Mouse (Mus musculus): ENCODE data around the gene Kcne1l. TPM values are rescaled to one million over a fixed set of nuclear protein-coding genes. Genes with fewer than 3 reads are reported as not detected.

The Kcne1l gene
- 0.45 and 0.49 TPM in 2 replicates for polyA plus RNA-seq (2015; fragmentation: Nextera tagmentation; extraction: Ambion mirVana)

DNA sequence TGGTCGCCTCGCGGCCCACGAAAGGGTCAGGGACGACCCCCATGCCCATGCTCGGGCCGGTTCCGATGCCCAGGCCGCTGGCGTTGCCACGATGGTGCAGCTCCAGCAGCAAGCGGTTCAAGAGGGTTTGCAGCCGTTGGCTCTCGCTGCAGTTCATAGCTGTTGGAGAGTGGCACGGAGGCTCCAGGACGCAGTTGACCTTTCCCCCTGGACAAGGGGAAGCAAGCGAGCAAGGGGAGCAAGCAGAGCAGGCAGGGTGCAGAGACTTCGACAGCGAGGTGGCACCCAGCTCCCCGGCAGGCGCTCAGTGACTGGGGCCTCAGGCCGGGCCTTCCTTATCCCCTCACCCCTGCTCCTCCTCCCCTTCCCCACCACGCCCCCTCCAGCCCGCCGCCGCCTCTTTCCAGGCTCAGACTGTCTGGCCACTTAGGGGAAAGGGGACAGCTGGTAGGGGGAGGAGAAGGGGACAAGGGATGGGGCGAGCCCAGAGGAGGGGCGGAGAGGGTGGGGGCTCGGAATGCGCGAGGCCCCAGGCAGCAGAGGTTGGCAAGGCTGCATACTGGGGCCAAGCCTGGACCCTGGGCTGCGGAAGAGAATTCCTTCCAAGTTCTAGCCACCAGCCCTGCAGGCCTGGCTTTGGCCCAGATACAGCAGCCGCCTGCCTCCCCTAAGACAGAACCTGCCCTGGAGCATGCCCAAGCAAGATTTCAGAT, at the start of gene Kcne1l:
Gene Kcne1l, minus strand, starts transcription at position 426 of the 713 bp plus-strand sequence.
- H3K27me3 ChIP-seq (ENCODE audit: insufficient read depth, low read length): peaks cover 15% of the 10 kb centered on the region
- no peak for DNase-seq

GRCm38 (mm10) chrX:142336207-142336606, 30.1 kb upstream of the Kcne1l start:
- no peak overlapping the region for H3K4me3 ChIP-seq (ENCODE audit: low read depth, low read length)
- peak; percentile 85 for ATAC-seq
- H3K27ac ChIP-seq (ENCODE audit: low read depth): peak overlapping the region; percentile 51; the same call in 1 of the 2 replicates
- no peak overlapping the region for H3K9ac ChIP-seq (replicated peaks)
- H3K36me3 ChIP-seq (replicated peaks; ENCODE audit: insufficient read depth, low read length): peaks cover 16% of the 10 kb centered on the region; the same call in 1 of the 2 replicates
- TF ChIP-seq CTCF (IDR thresholded peaks at IDR 0.05; ENCODE audit: low read depth) (no peak), EP300 (IDR thresholded peaks at IDR 0.05; ENCODE audit: low read depth) (no peak)
- no peaks in the 10 kb centered on the region for H3K27me3 ChIP-seq (ENCODE audit: insufficient read depth, low read length)
- 76% methylated on average over 6 of the region's 6 CpGs for WGBS (ENCODE audit: insufficient replicate concordance)
- no peaks in the 10 kb centered on the region for H3K9me3 ChIP-seq (ENCODE audit: low read length)
- no peak overlapping the region for H3K4me2 ChIP-seq (ENCODE audit: low read depth, low read length)
- DNase-seq: no peak
- H3K4me1 ChIP-seq (ENCODE audit: insufficient read depth): no peaks in the 10 kb centered on the region

More for the DNA sequence above, at the start of gene Kcne1l:
- Histone ChIP-seq H3K27ac (ENCODE audit: low read depth) (no peak within 1 kb of the TSS), H3K9ac (replicated peaks) (no peak within 1 kb of the TSS), H3K9me3 (ENCODE audit: low read length) (no peaks in the 10 kb centered on the region), H3K4me2 (ENCODE audit: low read depth, low read length) (peak within 1 kb of the TSS; percentile 44), H3K4me3 (ENCODE audit: low read depth, low read length) (peak within 1 kb of the TSS; percentile 17; the same call in 1 of the 2 replicates), H3K36me3 (replicated peaks; ENCODE audit: insufficient read depth, low read length) (no peaks in the 10 kb centered on the region), H3K4me1 (ENCODE audit: insufficient read depth) (no peaks in the 10 kb centered on the region)
- ATAC-seq: no peak
- TF ChIP-seq CTCF (IDR thresholded peaks at IDR 0.05; ENCODE audit: low read depth) (no peak), EP300 (IDR thresholded peaks at IDR 0.05; ENCODE audit: low read depth) (no peak)
- WGBS (ENCODE audit: insufficient replicate concordance): 44% methylated on average over 29 of the region's 33 CpGs

- WGBS (ENCODE audit: insufficient replicate concordance): 83% methylated on average over 5 of the region's 5 CpGs
- TF ChIP-seq EP300 (IDR thresholded peaks at IDR 0.05; ENCODE audit: low read depth): no peak
- TF ChIP-seq CTCF (IDR thresholded peaks at IDR 0.05; ENCODE audit: low read depth): no peak
- no peaks in the 10 kb centered on the region for H3K4me1 ChIP-seq (ENCODE audit: insufficient read depth)
- H3K9ac ChIP-seq (replicated peaks): no peak overlapping the region
- H3K9me3 ChIP-seq (ENCODE audit: low read length): no peaks in the 10 kb centered on the region
- DNase-seq: no peak
- H3K27me3 ChIP-seq (ENCODE audit: insufficient read depth, low read length): no peaks in the 10 kb centered on the region
- no peak overlapping the region for H3K4me3 ChIP-seq (ENCODE audit: low read depth, low read length)
- H3K27ac ChIP-seq (ENCODE audit: low read depth): peak overlapping the region; percentile 51
- H3K36me3 ChIP-seq (replicated peaks; ENCODE audit: insufficient read depth, low read length): peaks cover 12% of the 10 kb centered on the region; the same call in 1 of the 2 replicates
- peak; percentile 65 for ATAC-seq
- H3K4me2 ChIP-seq (ENCODE audit: low read depth, low read length): no peak overlapping the region
Observed at GRCm38 (mm10) chrX:142335502-142335901, 29.4 kb upstream of the Kcne1l start.

GRCm38 (mm10) chrX:142325760-142326159, 19.7 kb upstream of the Kcne1l start:
- Histone ChIP-seq H3K4me1 (ENCODE audit: insufficient read depth) (no peaks in the 10 kb centered on the region), H3K4me3 (ENCODE audit: low read depth, low read length) (no peak overlapping the region), H3K27me3 (ENCODE audit: insufficient read depth, low read length) (no peaks in the 10 kb centered on the region), H3K9ac (replicated peaks) (no peak overlapping the region), H3K4me2 (ENCODE audit: low read depth, low read length) (no peak overlapping the region), H3K9me3 (ENCODE audit: low read length) (no peaks in the 10 kb centered on the region), H3K27ac (ENCODE audit: low read depth) (no peak overlapping the region), H3K36me3 (replicated peaks; ENCODE audit: insufficient read depth, low read length) (no peaks in the 10 kb centered on the region)
- DNase-seq (no peak), ATAC-seq (no peak)
- TF ChIP-seq CTCF (IDR thresholded peaks at IDR 0.05; ENCODE audit: low read depth): peak; percentile 31
- TF ChIP-seq EP300 (IDR thresholded peaks at IDR 0.05; ENCODE audit: low read depth): no peak
- 79% methylated on average over 2 of the region's 2 CpGs for WGBS (ENCODE audit: insufficient replicate concordance)

- no peak overlapping the region for H3K4me3 ChIP-seq (ENCODE audit: low read depth, low read length)
- WGBS (ENCODE audit: insufficient replicate concordance): 72% methylated on average over 9 of the region's 9 CpGs
- DNase-seq: no peak
- no peak for TF ChIP-seq CTCF (IDR thresholded peaks at IDR 0.05; ENCODE audit: low read depth)
- TF ChIP-seq EP300 (IDR thresholded peaks at IDR 0.05; ENCODE audit: low read depth): no peak
- H3K27ac ChIP-seq (ENCODE audit: low read depth): no peak overlapping the region
- no peaks in the 10 kb centered on the region for H3K27me3 ChIP-seq (ENCODE audit: insufficient read depth, low read length)
- H3K36me3 ChIP-seq (replicated peaks; ENCODE audit: insufficient read depth, low read length): no peaks in the 10 kb centered on the region
- no peaks in the 10 kb centered on the region for H3K9me3 ChIP-seq (ENCODE audit: low read length)
- no peak overlapping the region for H3K9ac ChIP-seq (replicated peaks)
- no peak overlapping the region for H3K4me2 ChIP-seq (ENCODE audit: low read depth, low read length)
- ATAC-seq: no peak
- H3K4me1 ChIP-seq (ENCODE audit: insufficient read depth): no peaks in the 10 kb centered on the region
Observed at GRCm38 (mm10) chrX:142316106-142316505, 10.0 kb upstream of the Kcne1l start.

DNA sequence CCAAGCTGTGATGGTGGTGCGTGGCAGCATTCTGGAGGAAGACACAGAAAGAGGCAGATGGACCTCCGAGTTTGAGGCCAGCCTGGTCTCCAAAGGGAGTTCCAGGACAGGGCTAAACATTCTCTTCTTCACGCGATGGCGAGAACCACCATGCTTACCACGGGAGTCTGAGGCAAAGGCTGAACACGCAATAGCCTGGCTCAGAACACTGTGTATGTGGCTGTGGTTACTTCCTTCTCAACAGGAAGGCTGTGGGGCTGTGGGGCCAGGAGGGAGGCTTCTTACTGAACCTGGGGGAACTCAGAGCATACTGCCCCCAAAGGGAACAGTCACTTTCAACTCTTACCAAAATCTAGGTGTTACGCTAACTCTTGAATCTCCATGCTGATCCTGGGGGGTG, 9.2 kb upstream of the Kcne1l start:
- Histone ChIP-seq H3K27ac (ENCODE audit: low read depth) (no peak overlapping the region), H3K4me2 (ENCODE audit: low read depth, low read length) (no peak overlapping the region), H3K9me3 (ENCODE audit: low read length) (no peaks in the 10 kb centered on the region), H3K9ac (replicated peaks) (no peak overlapping the region), H3K36me3 (replicated peaks; ENCODE audit: insufficient read depth, low read length) (no peaks in the 10 kb centered on the region), H3K27me3 (ENCODE audit: insufficient read depth, low read length) (no peaks in the 10 kb centered on the region), H3K4me3 (ENCODE audit: low read depth, low read length) (no peak overlapping the region), H3K4me1 (ENCODE audit: insufficient read depth) (no peaks in the 10 kb centered on the region)
- 66% methylated on average over 8 of the region's 8 CpGs for WGBS (ENCODE audit: insufficient replicate concordance)
- ATAC-seq: no peak
- TF ChIP-seq CTCF (IDR thresholded peaks at IDR 0.05; ENCODE audit: low read depth) (no peak), EP300 (IDR thresholded peaks at IDR 0.05; ENCODE audit: low read depth) (no peak)
- DNase-seq: no peak

Measured in liver, postnatal 0 days (tissue).